Mouse (Mus musculus) v-Abl transformed pro-B cells (cell line): ENCODE measurements around the gene Gm39566.

Source experiments
- in situ Hi-C, 2 experiments: fragments of 400-800 bp; cut with MboI; formaldehyde crosslinking; loops; one replicate each; pipeline ENCODE4 v1.15.1; 2025; ENCODE audit not compliant: unreplicated experiment in 2 of 2

Gene Gm39566

DNA sequence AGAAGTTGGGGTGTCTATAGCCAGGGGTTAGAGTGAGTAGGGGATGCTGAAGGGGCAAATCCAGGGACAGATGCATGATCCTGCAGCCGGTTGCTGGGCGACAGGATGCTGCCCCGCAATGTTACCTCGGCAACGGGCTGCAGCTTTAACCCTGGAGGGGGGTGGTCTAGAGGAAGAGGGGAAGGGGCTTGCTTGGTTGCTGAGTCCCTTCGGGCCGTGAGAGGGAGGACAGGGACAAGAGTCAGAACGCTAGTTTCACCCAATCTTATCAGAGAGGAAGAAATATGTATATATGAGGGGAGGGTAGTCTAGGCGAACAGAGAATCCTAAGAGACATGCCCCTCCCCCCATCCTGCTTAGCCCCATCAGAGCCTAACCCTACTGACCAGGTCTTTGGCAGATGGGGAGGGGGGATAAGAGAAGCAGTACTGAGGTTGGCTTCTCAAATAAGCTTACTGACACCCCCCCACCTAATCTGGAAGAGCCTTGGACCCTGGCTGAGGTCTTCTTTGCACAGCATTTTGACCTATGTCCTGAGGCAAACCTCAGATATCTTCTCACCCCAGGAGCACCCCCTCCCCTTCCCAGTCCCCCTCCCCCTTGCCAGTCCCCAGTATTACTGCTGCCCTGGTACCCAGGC lies 20.3 kb upstream of the Gm39566 start:
- in situ Hi-C loops: no loop called here

DNA sequence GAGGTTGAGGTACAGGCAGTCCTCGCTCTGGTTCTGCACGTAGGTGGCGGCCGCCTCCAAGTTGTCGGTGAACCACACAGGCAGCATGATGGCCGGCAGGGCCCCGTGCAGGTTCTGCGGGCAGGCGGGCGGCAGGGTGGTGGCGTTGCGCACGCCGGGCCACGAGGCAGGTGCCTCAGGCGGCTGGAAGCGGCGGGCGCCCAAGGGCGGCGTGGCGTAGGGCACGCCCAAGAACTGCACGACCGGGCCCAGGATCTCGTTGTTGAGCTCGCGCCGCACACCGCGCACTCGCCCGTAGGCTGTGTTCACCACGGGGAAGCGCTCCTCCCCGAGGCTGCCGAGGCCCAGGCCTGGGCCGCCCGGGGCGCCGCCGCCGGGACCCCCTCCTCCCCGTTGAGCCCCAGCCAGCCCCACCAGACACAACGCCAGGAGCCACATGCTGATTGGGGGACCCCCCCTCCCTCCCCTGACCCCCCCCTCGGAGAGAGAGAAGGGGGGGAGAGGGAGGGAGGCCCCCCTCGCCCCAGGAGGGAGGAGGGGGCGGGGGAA lies 19.0 kb upstream of the Gm39566 start:
- in situ Hi-C loops: no loop called here

DNA sequence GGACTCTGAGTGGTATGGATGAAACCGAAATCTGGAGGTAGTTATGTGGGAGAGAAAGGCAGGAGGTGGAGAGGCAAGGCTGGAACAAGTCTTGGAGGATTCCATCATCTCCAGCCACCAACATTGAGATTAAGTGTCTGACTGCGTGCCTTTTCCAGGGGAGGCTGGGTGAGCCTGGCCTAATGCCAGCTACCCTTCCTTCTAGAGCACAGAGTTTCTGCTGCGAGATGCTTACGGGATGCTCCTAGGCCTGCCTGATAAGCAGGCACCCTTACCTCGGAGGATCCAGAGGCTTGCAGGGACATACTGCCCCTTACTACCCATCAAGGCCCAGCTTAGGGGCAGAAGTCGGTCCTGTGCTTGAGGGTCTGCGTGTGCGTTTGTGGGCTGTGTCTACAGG lies 18.5 kb upstream of the Gm39566 start:
- in situ Hi-C loops: no loop called here

DNA sequence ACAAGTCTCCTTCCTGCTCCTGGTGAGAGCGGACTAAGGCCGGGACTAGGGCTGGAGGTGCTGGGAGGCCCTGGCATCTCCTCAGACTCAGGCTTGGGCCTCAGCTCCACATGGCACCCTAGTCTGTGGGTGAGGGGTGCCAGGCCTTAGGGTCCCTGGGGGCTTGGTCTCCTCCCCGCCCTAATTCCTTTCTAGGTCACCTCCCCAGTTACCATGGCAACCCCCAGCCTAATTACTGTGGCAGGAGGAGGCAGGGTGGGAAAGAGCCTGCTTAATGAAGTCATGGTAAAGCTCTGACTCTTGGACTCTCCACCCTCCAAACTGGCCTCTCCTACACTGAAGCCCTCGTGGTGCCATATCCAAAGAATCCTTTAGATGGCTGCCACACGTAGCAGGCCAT lies 13.7 kb upstream of the Gm39566 start:
- in situ Hi-C loops: no loop called here

DNA sequence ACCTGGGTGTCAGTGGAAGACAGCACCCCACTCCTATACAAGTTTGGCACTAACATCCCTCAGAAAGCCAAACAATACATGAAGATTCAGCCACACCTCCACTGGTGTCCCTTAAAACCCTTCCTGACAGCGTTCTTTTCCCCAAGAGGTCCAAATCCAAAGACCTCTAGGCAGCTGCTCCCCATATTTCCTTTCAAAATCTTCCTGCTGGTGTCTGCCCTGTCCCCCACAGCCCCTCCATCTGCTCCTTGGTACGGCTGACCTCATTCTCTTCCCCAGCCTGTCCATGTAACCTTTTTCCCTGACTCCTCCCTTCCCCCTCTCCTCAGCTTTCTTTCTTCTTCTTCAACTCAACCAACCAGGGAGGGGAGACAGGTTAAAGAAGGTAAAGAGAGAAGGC lies 8.4 kb upstream of the Gm39566 start:
- in situ Hi-C loops: no loop called here

DNA sequence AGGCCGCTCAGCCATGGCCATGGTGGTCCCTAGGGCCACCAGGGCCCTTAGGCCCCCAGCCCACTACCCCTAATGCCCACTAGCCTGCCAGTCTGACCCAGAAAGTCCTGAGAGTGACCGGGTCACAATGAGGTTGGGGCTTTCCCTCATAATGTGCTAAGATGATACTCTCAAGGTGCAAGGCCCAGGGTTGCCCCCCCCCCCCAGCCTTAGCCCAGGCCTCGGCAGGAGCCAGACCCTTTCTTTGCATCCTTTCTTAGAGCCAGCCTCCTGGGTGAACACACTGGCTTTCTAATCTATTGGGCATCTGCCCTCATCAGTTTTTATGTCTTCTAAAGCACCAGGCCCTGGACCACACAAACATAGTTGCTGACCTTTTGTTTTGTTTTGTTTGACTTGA lies 7.0 kb upstream of the Gm39566 start, which contains the start of gene Spem1:
Spem1 (minus strand) TSS at position 101 of the 400 bp plus-strand sequence.
- in situ Hi-C loops: no loop called here

DNA sequence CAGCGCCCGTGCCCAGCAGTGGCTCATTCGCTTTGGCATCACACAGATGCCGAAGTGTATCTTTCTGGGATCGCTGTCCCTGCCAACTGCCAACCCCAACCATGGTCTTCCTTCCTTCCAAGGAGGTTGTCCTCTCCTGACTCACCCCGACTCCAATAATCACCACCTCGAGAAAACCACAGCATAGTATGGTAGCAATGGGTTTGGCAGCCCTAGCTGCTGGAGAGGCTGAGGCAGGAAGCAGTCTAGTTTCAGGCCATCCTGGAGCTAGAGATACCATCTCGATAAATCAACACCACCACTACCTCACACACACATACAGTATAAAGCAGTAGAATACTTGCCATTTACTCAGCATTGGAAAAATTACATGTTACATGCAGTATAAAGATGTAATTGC lies 3.8 kb upstream of the Gm39566 start:
- in situ Hi-C loops: no loop called here

DNA sequence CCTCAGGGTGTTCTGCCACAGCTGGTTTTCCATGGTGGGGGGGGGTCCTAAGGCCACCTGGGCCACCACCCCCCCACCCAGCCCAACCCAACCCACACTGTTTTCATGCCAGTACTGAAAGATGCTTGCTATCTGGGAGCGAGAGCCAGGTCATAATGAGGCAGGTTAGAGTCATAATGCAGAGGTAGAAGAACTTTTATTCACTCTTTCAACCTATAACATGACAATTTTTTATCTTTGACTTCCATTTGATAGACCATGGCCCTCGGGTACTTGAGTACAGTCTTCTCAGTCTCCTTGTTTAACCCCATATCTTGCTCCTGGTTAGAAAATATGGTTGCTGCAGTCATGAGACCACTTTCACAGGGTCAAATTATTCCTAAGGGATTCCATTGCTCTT lies 3.3 kb upstream of the Gm39566 start, which contains the start of gene Spem2:
Spem2 (minus strand) TSS at position 101 of the 400 bp plus-strand sequence.
- in situ Hi-C loops: no loop called here

DNA sequence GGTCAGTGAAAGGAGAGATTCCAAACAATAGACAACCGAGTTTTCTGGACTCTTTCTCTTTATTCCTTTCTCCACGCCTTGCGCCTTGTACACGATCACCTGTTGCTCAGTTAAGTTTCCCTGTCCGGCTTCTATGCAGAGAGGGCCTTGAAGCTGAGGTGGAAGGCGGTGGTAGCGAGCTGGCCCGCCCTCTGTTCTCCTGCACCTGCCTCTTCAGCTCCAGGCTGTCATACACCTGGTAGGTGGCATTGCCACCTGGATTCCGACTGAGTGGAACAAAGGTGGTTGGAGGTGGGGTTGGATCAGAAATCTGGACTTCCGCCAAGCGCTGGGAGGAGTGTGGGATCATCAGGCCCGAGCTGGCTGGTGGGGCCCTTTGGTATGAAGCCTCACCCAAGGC lies 1.4 kb upstream of the Gm39566 start:
- in situ Hi-C loops: no loop called here

DNA sequence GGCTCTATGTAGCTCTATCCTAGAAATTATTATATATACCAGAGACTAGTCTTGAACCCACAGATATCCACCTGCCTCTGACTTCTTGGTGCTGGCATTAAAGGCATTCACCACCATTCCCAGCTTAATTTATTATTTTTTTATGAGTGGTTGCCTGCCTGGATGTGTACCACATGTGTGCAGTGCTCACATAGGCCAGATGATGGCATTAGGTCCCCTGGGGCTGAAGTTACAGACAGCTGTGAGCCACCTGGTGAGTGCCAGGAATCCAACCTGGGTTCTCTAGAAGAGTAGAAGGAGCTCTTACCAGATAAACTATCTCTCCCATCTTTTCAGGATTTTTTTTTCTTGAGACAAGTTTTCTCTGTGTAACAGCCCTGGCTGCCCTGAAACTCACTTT lies 4.8 kb downstream of the Gm39566 start:
- in situ Hi-C loops: no loop called here

DNA sequence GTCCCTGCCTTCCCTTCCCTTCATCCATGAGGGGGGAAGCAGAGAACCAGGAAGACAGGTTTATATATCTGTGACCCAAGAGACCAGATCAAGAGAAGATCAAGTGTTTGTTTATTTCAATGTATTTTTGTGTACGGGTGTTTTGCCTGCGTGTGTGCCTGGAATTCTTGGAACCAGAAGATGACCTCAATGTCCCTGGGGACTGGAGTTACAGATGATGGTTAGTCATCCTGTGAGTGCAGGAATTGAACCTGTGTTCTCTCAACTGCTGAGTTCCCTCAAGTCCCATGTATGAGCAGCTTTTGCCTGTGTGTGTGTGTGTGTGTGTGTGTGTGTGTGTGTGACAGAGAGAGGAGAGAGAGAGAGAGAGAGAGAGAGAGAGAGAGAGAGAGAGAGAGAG lies 7.5 kb downstream of the Gm39566 start:
- in situ Hi-C loops: loop anchor here in 1 of 2 experiments (5.0 kb wide), 2 partner anchors 35 to 70 kb away; partner anchors contain the start of gene Tmem95

DNA sequence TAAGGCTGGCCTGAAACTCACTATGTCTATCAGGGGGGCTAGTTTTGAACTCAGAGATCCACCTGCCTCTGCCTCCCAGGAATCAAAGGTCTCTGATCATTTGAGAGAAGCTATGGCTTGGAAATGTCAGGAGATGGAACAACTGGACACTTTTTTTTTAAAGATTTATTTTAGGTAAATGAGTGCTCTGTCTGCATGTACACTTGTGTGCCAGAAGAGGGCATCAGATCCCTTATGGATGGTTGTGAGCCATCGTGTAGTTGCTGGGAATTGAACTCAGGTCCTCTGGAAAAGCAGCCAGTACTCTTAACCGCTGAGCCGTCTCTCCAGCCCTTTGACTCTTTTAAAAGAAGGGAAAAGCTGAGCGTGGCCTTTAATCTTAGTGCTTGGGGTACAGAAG lies 8.7 kb downstream of the Gm39566 start:
- in situ Hi-C loops: loop anchor here in 1 of 2 experiments (5.0 kb wide), 2 partner anchors 36 to 71 kb away; partner anchors contain the start of gene Tmem95

DNA sequence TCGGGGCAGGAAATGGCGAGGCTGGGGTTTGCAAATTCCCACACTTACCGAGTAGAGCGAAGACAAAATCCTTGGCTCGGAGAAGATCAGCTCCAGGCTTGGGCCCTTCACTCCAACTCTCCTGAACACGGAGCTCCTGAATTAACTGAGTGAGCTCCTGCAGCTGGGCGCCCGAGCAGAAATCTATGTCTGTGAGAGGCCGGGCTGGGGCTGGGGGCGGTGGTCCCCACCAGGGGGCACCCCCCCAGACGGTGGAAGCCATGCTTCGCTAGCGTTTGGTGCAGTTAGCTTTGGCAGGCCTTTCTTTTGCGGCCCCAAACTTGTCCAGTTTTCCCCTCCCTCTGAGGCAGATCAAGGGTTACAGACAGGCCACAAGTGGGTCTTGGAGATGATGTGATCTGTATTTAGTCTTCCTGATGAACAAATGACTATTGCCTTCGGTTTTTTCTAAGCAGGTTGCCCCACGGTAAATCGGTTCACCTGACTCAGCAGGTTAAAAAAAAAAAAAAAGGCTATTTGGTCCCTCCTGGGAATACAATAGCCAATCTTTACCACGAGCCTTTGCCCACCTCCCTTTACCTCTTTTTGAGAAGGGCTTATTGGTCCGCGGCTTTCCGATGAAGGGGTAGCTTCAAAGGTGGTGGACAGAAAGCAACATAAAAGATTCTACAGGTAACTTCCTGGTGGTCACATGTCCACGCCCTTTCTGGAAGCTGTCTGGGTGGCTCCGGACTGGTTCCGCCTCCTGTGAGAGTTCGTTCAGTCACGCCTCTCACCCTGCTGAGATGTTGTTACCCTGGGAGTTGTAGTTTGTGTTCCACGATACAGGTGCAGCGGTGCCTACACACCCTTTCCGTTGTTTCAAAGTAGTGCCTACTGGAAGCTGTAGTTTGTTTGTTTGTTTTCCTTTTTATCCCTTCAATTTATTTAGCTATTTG lies 9.9 kb downstream of the Gm39566 start, which contains the start of gene Tmem102:
Tmem102 (minus strand) TSS at position 653 of the 938 bp plus-strand sequence.
- in situ Hi-C loops: loop anchor here (5.0 kb wide), 3 partner anchors 37 to 72 kb away; partner anchors contain the start of genes Polr2a (in 2 of the 2) and Tmem95 (in 2 of the 2)

DNA sequence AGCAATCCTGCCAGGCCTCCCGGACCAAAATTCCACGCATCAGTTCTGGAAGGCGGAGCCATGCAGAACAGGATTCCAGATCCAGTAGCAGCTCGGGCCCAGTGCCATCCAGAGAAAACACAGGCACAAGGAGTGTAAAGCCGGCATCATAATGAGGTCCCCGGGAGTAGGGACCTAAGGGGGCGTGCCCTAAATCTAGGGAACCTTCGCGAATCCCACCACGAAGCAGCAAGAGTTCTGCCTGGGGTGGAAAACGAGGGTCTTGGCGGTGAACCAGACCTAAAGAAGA lies 10.5 kb downstream of the Gm39566 start:
- in situ Hi-C loops: loop anchor here (5.0 kb wide), 2 partner anchors 47 to 73 kb away; partner anchors contain the start of genes Polr2a (in 2 of the 2) and Tmem95 (in 1 of the 2)

DNA sequence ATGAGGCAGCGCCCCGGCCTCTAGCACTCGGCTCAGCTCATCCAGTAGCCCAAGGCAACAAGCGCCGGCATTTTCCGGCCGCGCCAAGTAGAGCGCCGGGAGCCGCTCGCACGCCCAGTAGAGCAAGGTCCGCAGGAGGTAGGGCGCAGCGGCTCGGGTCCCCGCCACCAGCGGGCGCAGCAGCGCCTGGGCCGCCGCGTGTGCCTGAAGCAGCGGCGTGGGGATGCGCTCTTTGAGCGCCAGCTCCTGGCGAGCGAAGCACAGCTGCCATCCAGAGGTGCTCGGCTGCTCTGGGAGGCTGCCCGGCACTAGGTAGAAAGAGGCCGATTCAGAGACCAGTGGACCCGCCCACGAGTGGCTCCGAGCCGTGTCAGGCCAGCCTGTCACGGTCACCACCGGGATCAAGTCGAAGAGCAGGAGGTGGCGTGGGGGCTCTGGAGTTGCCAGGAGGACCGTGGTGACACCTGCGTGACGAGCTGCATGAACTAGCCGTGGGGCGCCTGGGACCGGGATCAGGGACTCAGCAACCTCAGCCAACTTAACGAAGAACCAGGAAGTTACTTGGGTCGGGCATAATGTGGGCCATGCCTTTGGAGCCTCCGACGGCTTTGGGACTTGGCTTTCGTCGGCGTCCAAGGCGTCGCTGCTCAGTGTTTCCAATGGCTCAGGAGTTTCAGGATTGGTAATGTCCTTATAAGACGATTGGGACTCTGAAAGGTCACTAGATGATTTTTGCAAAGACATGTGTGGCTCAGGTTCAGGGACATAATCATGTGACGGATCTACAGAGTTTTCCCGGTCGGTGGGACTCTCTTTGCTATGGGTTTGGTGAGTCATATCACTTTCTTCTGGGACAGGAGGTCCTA lies 11.1 kb downstream of the Gm39566 start:
- in situ Hi-C loops: loop anchor here (5.0 kb wide), 2 partner anchors 47 to 73 kb away; partner anchors contain the start of genes Polr2a (in 2 of the 2) and Tmem95 (in 1 of the 2)

DNA sequence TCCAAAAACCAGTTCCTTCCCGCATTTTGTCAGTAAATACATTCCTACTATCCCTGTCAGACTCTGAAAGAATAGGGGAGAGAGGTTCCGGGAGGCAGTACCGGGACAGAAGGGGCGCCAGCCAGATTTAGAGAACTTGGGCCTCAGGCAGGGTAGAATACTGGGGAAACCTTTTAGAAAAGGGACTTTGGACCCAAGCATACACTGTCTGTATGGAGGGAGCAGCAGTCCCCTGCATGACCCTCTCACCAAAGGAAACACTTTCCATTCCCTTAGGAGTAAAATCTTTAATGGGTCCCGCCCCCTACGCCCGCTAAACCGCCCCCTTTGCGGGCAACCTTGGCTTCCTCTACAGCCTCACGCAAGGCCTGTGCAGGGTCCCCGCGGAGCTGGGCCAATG lies 11.8 kb downstream of the Gm39566 start:
- in situ Hi-C loops: loop anchor here (5.0 kb wide), 2 partner anchors 46 to 74 kb away; partner anchors contain the start of genes Polr2a (in 2 of the 2) and Tmem95 (in 1 of the 2)

DNA sequence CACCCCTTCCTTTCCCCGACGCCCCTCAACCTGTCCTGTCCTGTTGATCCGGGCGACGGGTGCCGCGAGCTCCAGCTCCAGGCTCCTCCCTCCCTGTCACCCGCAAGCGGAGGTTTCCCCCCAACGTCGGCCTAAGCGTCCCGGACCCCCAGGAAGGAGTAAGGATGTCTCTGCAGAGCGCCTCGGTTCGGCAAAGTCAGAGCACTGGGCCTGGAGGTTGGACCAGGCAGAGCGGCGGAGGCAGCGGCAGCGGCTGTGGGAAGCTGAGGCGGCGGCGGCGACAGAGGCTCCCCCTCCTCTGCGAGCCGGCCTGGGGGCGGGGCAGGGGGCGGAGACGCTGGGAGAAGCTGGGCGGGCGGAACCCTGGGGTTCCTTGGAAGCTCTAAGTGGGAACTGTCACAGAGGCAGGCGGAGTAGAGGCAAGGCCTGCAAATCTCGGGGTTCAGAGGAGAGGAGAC lies 12.4 kb downstream of the Gm39566 start:
- in situ Hi-C loops: loop anchor here (5.0 kb wide), 2 partner anchors 45 to 75 kb away; partner anchors contain the start of genes Polr2a (in 2 of the 2) and Tmem95 (in 1 of the 2)

DNA sequence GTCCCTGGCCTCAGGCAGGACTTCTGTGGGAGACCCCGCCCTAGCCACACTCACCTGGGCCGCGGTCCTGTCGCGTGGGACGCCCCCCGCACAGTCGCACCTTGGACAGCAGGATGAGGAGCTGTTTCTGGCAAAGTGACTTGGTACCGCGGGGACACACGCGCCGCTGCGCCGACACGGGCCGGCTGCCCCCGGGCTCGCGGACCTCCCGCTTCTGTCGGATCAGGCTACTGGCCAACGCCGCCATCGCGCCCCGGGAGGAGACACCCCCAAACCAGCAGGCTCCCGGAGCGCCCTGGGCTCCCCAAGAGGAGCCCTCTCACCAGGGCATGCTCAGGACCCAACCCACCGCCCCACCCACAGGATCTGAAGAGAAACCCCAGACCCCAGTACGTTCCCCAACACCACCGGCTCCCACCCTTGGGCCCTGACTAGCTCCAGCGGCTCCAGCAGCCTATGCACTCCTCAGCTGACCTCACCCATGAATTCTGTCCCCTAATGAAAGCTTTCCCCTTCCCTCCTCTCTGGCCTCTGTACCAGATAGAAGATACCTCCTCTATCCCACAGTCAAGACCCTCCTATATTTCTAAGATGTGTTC lies 13.6 kb downstream of the Gm39566 start, which contains the start of gene Fgf11:
Fgf11 (minus strand) TSS at position 479 of the 599 bp plus-strand sequence.
- in situ Hi-C loops: loop anchor here (5.0 kb wide), 2 partner anchors 44 to 76 kb away; partner anchors contain the start of genes Polr2a (in 2 of the 2) and Tmem95 (in 1 of the 2)
